Mouse (Mus musculus): Measurements from ENCODE around the gene Slc41a2.
"Not testable (repeated sequence)": the region's sequence is repeated elsewhere in the genome, so short reads cannot be mapped to it uniquely, and the experiment has no call there.

Gene Slc41a2

GRCm38 (mm10) chr10:83337159-83337951 lies at the start of gene Slc41a2:
Gene Slc41a2 (minus strand): TSS chr10:83337882.
- DNase-seq (ENCODE audit: low read depth, low spot score) = peak; percentile 49

DNA sequence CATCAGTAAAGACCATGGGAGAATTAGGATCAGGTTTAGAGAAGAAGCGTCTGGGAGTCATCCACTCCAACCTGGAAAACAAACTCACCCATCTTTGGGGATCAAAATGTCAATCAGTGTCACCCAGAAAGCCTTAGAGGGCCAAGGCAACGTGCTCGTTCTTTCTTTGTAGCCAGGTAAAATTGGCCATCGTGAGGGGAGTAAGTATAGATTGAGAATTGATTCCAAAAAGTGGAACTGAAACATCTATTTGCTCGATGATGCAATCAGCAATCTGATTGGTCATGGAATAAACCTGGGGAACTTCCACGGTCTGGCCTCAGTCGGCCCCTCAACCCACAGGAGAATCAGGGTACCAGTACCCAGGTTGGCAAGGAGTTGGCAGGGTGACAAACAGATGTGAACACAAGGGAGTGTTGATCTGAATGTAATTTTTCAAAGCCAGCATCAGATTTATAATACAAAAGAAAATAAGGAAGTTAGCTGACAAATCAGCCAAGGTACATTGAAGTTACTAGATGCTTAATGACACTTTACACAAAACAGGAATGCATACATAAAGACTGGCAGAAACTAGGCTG lies 47.7 kb upstream of the Slc41a2 start:
- DNase-seq (ENCODE audit: low read depth, low spot score) = no peak

DNA sequence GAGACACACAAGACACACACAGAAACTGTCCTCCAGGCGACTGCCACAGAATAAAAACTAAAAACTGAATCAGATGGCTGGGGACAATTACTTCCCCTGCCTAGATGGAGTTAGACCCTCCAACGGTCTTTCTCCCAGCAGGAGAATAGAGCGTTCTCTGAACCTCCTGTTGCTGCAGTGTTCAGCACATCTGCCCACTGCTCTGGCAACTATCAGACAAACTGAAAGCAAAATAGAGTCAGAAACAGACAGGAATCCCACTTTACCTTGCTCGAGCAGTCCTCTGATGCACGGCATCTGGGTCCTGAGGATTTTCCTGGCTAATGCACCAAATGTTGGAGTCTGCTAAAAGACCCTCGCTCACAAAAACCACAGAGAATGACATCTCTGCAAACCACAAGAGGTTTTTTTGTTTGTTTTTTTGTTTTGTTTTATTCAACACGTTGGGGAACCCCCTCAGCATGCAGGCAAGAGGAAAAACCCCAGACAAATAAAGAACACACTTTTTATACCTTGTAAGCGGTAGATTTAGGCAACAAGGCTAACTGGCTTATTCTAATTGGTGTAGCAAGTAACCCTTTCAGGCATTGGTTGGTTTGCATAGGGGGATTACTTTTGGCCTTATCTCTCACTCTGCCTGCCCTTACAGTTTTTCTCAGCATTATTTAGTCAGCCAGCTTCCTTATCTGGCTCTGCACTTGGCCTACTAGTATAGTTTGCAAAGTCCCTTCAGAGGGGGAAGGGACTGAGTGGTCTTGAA lies 47.0 kb upstream of the Slc41a2 start:
- no peak for DNase-seq (ENCODE audit: low read depth, low spot score)

- no peak for DNase-seq (ENCODE audit: low read depth, low spot score)
These were observed 46.2 kb upstream of the Slc41a2 start for GRCm38 (mm10) chr10:83383863-83384262.

DNA sequence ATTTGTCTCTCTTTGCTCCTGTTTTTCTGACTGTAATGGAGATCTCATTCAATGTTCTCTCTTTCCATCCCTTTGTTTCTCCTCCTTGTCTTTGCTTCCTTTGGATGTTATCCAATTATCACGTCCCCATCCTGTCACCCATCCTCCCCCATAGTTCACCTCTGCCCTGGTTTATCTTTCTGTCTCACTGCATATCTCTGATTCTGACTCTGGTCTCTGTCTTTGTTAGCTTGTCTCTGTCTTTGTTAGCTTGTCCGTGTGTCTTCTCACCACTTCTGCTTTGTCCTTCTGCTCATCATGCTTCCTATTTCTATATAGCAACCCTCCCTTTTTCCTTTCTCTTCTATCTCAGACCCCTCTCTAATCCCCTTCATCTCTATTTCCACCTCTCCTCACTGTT lies 45.3 kb upstream of the Slc41a2 start:
- no peak for DNase-seq (ENCODE audit: low read depth, low spot score)

GRCm38 (mm10) chr10:83382528-83382927 lies 44.8 kb upstream of the Slc41a2 start:
- no peak for DNase-seq (ENCODE audit: low read depth, low spot score)

DNA sequence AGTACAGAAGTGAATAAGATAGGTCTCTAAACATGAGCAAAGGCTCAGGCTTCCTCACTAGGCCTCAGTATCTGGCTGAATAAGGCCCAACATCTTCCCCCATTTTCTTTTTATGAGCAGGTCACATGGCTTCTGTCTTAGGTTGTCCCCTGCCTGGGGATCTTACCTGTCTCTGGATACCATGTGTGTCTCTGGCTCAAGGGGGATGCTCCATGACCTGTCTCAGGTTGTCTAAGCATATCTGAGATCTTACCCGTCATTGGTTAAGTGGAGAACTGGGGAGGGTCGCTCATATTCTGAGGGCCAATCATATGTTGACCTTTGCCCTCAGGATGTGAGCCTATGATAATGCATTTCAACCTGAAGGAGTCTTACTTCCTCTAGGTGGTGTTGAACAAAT lies 42.8 kb upstream of the Slc41a2 start:
- no peak for DNase-seq (ENCODE audit: low read depth, low spot score)

- DNase-seq (ENCODE audit: low read depth, low spot score) = no peak
These were observed 40.6 kb upstream of the Slc41a2 start for GRCm38 (mm10) chr10:83378083-83378833.

GRCm38 (mm10) chr10:83376911-83377682 lies 39.4 kb upstream of the Slc41a2 start:
- DNase-seq (ENCODE audit: low read depth, low spot score) = no peak

DNA sequence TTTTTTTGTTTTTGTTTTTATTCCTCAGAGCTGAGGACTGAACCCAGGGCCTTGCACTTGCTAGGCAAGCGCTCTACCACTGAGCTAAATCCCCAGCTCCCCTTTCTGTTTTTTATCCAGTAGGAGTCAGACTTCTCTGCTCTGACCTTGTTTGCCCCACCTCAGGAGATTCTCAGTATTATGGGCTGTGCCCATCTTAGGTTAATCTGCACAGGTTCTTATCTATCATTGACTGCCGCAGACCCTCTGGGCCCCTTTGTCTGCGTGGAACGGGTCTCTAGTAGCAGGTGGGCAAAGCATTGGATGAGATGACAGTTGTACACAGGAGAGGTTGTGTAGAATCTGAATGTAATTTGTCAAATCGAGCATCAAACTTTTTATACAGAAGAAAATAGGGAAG lies 37.8 kb upstream of the Slc41a2 start:
- DNase-seq (ENCODE audit: low read depth, low spot score) = not testable (repeated sequence)

DNA sequence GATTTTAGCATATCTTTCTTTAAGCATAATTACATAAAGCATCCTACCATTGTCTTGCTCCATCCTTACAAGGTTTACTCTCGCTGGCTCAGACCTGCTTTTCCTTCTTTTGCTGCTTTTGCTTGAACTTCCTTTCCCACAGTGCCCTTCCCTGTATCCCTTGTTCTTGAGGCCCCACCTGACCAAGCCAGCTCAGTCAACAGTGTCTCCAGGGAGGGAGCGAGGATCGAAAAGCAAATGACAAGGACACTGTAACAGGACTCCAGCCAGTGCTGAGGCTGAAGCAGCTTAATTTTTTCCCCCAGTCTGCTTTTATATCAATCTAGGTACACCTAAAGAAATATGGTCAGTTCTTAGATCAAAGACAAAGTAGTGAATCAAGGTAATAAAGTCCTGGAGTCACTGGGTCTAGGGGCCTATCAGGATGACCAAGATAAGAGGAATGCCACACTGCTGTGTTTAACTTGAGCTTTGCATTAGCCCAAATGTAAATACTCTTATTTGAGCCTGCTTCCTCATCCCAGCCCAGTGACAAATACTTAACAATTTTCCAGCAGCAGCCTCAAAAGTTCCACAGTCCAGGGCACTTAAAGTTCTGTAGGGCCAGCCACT lies 36.5 kb upstream of the Slc41a2 start:
- no peak for DNase-seq (ENCODE audit: low read depth, low spot score)

DNA sequence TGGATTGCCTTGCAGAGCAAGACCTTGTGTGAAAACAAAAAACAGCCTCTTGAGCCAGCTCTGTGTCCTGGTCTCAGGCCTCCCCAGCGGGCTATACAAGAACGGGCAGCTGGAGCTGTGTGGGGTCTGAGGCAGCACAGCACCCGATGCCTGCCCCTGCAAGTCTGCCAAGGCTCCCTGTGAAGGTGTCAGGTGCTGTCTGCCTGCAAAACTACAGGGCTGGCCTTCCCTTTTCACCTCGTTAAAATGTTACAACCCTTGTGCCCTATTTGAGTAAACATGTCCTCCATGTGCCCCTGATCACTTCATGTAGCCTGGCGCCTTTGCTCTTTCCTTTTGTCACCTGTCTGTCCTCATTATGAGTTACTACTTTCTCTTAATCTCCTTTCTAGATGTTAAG lies 31.2 kb upstream of the Slc41a2 start:
- no peak for DNase-seq (ENCODE audit: low read depth, low spot score)

- no peak for DNase-seq (ENCODE audit: low read depth, low spot score)
These were observed 25.8 kb upstream of the Slc41a2 start for GRCm38 (mm10) chr10:83363451-83363850.

- peak; percentile 59 for DNase-seq (ENCODE audit: low read depth, low spot score)
These were observed 24.1 kb upstream of the Slc41a2 start for GRCm38 (mm10) chr10:83361643-83362382.

DNA sequence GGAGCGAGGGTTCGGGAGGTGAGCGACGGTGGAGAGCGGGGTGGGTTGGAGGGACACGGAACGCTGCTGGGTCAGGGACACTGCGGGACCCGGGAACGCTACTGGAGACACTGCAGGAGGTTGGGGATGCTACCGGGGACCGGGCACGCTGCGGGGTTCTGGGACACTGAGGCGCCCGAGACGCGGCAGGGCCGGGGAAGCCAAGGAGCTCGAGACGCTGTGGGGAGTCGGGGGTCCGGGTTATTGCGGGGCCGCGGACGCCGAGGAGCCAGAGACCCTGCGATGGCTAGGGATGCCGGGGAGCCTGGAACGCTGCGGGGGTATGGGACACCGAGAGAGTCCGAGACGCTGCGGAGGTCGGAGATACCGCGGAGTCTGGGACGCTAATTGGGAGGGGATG lies 22.7 kb upstream of the Slc41a2 start:
- no peak for DNase-seq (ENCODE audit: low read depth, low spot score)

DNA sequence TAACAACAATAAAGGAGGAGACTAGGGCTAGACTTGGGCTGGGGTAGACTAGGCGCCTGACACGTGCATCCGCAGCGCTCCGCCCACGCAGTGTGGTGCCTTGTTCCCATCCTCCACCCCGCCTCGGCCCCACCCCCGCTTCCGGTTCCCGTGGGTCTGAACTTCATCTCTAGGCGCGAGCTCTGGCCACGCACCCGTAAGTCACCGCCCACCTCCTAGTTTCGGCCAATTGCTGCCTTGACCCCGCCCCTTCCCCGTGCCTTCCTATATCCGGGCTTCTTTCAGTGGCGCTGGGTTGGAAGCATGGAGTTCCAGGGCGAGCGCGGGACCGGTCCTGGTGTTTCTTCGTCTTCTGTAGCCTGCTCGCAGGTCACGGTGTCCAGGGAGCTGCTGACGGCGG lies 22.3 kb upstream of the Slc41a2 start, which contains the start of gene D10Wsu102e:
Gene D10Wsu102e, plus strand, starts transcription at position 266 of the 400 bp plus-strand sequence.
- peak; percentile 98 for DNase-seq (ENCODE audit: low read depth, low spot score)

DNA sequence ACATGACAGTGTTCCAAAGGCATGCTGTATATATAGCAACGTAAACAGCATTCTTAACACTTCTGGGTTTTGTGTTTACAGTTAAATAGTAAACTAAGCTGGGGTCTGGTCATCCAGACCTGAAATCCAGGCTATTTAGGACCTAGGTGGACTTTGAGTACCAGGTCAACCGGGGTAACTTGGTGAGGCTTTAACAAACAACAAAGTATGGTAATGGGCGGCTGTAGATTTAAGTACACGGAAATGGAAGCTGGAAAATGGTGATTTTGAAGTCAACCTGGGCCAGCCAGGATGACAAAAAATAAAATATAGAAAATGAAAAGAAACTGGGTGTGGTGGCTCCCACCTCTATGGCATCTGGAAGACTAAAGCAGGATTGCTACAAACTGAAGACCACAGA lies 21.8 kb upstream of the Slc41a2 start:
- DNase-seq (ENCODE audit: low read depth, low spot score) = no peak

GRCm38 (mm10) chr10:83356416-83356815 lies 18.7 kb upstream of the Slc41a2 start:
- DNase-seq (ENCODE audit: low read depth, low spot score) = no peak

DNA sequence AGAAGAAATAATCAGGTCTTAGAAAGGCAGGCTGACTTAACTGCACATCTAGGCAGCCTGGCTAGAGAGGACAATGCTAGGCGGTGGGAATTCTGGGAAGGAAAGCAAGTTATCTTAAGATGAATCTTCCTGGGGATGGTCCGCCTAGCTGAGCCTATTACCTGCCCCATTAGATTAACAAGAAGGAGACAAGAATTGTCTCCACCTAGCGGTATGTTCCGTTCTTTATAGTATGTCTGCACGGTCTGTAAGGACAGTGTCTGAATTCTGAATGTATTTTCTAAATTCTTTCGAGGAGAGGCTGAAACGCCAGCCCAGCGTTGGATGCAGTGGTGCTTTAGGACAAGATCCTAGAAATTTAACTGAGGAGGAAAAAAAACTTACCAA lies 16.6 kb upstream of the Slc41a2 start:
- DNase-seq (ENCODE audit: low read depth, low spot score) = peak; percentile 63
